Comparison of ENCODE assay signal across 26 mouse cellular contexts in the genomic region with DNA sequence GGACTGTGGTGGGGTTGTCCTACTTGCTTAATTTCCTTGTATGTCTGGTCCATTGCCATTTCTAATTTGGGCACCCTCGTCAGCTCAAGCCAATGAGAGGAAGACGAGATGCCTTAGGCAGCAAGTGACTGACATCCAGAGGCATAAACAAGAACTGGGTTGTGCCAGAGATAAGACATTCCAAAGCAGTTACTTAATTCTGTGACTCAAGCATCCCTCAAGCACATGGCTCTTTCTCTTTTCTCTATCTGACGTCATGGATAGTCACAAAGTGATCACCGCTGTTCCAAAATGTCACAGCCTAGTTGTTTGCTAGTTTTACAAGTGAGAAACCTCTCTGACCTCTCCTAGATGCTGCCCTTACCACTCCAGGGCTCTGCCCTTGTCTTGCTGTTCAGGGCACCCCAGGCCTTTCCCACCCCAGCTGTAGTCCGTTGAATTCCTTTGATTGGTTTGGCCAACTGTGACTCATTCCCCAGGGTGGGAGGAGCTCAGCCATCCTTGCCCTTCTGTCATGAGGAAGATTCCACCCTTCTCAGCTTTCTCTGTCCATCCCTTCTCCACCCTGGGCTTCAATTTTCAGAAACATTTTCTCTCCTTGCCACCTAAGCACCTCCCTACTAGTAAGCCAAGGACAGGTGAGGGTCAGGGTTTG.
A peak's percentile ranks its signal among the peaks of the same experiment; 100 is the strongest.
DNase-seq lines count a peak whose midpoint lies in the region; ATAC-seq and TF ChIP-seq lines count a peak whose summit lies in the region.
"Had no signal": no experiment of that assay in that cellular context is flagged by ENCODE, and none has a peak within 500 bp of the region (broad histone marks: within the 10 kb centered on the region; RNA-seq: fewer than 3 reads in every experiment).

No protein-coding gene starts in this region.

- H3K79me2 ChIP-seq in C2C12 (ENCODE audit: control insufficient read depth, insufficient read depth) = no peaks in the 10 kb centered on the region

- no peaks in the 10 kb centered on the region for H3K79me3 ChIP-seq in C2C12 (ENCODE audit: low read depth)

- H3K4me3 ChIP-seq in C2C12 (ENCODE audit: insufficient read depth, poor library complexity, severe bottlenecking) = no peak overlapping the region
- H3K4me3 ChIP-seq: embryonic facial prominence, embryonic 13.5 days; heart, embryonic 12.5 days; hindbrain, embryonic 13.5 days; limb, embryonic 12.5 days; midbrain, embryonic 10.5 days; neural tube, embryonic 15.5 days; stomach, embryonic 15.5 days had no signal

- H3K36me3 ChIP-seq in C2C12 (ENCODE audit: control insufficient read depth, insufficient read depth) = no peaks in the 10 kb centered on the region
- H3K36me3 ChIP-seq: embryonic facial prominence, embryonic 13.5 days; heart, embryonic 12.5 days; hindbrain, embryonic 13.5 days; limb, embryonic 12.5 days; midbrain, embryonic 10.5 days; neural tube, embryonic 15.5 days; stomach, embryonic 15.5 days had no signal

- peak; percentile 11; the same call in 1 of the 2 replicates for ATAC-seq in frontal cortex, adult (ENCODE audit: low TSS enrichment)
- ATAC-seq in megakaryocyte progenitor cell, adult 5-6 weeks (replicated peaks; ENCODE audit: poor library complexity) = no peak
- ATAC-seq: forebrain, embryonic 14.5 days; Patski had no signal

- TF ChIP-seq CTCF in C2C12 (IDR thresholded peaks at IDR 0.05; ENCODE audit: control insufficient read depth, insufficient read depth, insufficient read length) = no peak

- DNase-seq in frontal cortex, postnatal 14 days (ENCODE audit: low spot score in 2 of 2) = no peak
- DNase-seq in 3134 (ENCODE audit: extremely low read depth, insufficient read length, low spot score) = peak; percentile 66
- DNase-seq in lung, postnatal 25 days (ENCODE audit: low spot score) = peak; percentile 29
- DNase-seq in thymus, postnatal 36 days = no peak
- DNase-seq: cerebellum, adult 11-12 months; cerebellum, postnatal 10 days; gastrocnemius, postnatal 25 days; heart, adult 18-20 months; heart, postnatal 14 days; kidney, adult 11 months; liver, postnatal 0 days; right cerebral cortex, adult 18-20 months; right cerebral cortex, postnatal 4 days; thymus, postnatal 25 days had no signal

- H3ac ChIP-seq in C2C12 (ENCODE audit: control insufficient read depth, insufficient read length, low read depth) = peak overlapping the region; percentile 12

- H3K27me3 ChIP-seq in C2C12 (ENCODE audit: control insufficient read depth, insufficient read depth, insufficient read length) = peaks cover 9% of the 10 kb centered on the region
- H3K27me3 ChIP-seq: embryonic facial prominence, embryonic 13.5 days; neural tube, embryonic 15.5 days; Patski; stomach, embryonic 15.5 days had no signal

TF ChIP-seq in C2C12, 6 proteins besides CTCF, POLR2A, EP300 and RAD21:
- TF ChIP-seq MYOD1 (IDR thresholded peaks at IDR 0.05; ENCODE audit: control insufficient read depth, insufficient read length, low read depth) (peak; percentile 54), FOSL1 (IDR thresholded peaks at IDR 0.05; ENCODE audit: insufficient read depth, low read length, poor library complexity, severe bottlenecking) (no peak), CEBPB (IDR thresholded peaks at IDR 0.05; ENCODE audit: low read depth) (peak; percentile 37), MAX (IDR thresholded peaks at IDR 0.05) (peak; percentile 95), USF1 (IDR thresholded peaks at IDR 0.05; ENCODE audit: low read depth) (peak; percentile 43), MYOG (IDR thresholded peaks at IDR 0.05; ENCODE audit: control insufficient read depth, extremely low read depth, insufficient read length) (no peak)

Comparison
In these comparisons a context has a peak if more than half of its experiments do, and no peak if none do; other contexts are left out.
1. DNase-seq: peak in 3134 (single experiment) and lung, postnatal 25 days (single experiment); none in frontal cortex, postnatal 14 days (0 of 2) and thymus, postnatal 36 days (0 of 2).